Mouse (Mus musculus): ENCODE measurements around the gene Bcat1.

- TF ChIP-seq MAX (IDR thresholded peaks at IDR 0.05) (no peak), CTCF (IDR thresholded peaks at IDR 0.05; ENCODE audit: control insufficient read depth, insufficient read depth, insufficient read length) (no peak), FOSL1 (IDR thresholded peaks at IDR 0.05; ENCODE audit: insufficient read depth, low read length, poor library complexity, severe bottlenecking) (no peak), USF1 (IDR thresholded peaks at IDR 0.05; ENCODE audit: low read depth) (no peak), MYOG (IDR thresholded peaks at IDR 0.05; ENCODE audit: control insufficient read depth, extremely low read depth, insufficient read length) (no peak), MYOD1 (IDR thresholded peaks at IDR 0.05; ENCODE audit: control insufficient read depth, insufficient read length, low read depth) (no peak), CEBPB (IDR thresholded peaks at IDR 0.05; ENCODE audit: low read depth) (no peak)
These were observed 14.9 kb upstream of the Bcat1 start for GRCm38 (mm10) chr6:145090928-145091327.
